Mouse (Mus musculus): ENCODE results near the gene Lztr1.

DNA sequence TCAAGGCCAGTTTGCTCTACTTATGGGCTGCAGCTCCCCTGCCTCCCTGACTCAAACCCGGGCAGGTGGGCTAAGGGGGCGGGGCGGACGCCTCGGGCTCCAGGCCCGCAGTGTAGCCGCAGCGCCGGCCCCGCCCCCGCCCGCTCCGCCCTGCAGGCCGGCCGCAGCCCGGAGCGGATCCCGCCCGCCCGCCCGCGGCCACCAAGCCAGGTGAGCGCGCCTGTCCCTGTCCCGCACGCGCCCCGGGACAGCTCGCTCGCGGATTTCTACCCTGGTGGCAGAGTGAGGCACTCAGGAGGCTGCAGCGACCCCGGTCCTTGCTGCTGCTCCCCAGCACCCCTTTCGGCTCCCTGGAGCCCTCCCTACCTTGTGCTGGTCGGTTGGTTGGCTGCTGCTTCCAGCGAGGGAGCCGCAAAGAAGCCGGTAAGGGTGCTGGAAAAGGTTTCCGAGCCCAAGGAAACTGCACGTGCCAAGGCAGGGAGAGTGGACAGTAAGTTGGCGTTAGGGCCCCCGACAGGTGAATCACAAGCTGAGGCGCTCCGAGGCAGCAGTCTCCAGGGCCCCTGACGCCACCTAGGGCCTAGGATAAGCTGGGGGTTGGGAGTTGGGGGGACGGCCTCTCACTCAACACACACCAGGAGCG lies 18.9 kb upstream of the Lztr1 start, which contains the start of gene Aifm3:
- TF ChIP-seq CTCF (IDR thresholded peaks at IDR 0.05; ENCODE audit: low read depth) (no peak), EP300 (IDR thresholded peaks at IDR 0.05; ENCODE audit: low read depth) (no peak)
